Mouse (Mus musculus): ENCODE results near the gene Them5. TPM values are rescaled to one million over a fixed set of nuclear protein-coding genes. Genes with fewer than 3 reads are reported as not detected.

The Them5 gene
- total RNA-seq, 2 experiments from 2014 or later = not detected

GRCm38 (mm10) chr3:94371637-94372036, 29.7 kb downstream of the Them5 start:
- peak in 1 of 2 experiments; percentile 48 for DNase-seq (ENCODE audit: low spot score in 2 of 2)

DNA sequence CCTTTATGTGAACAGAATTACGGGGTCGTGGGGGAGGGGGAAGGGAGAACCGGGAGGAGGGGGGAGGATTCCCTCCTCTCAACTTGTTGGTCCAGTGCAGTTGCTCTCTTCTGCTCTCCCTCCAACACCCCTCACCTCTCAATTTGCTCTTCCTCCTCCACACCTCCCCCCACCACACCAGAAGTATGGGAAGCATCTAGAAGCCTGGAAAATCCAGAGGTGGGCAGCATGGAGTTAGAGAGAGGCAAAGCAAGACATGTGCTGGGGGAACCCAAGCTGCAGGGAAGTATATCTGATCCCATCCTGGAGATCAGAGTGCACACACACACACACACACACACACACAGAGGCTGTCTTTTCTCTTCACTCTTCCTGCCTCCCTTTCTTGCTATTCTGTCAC, 30.1 kb downstream of the Them5 start:
- DNase-seq (ENCODE audit: low spot score in 2 of 2) = no peak

- no peak for DNase-seq (ENCODE audit: low spot score in 2 of 2)
These were observed 30.7 kb downstream of the Them5 start, which contains the start of gene Rorc for GRCm38 (mm10) chr3:94372641-94373040. Rorc (plus strand) TSS chr3:94372794.

- DNase-seq (ENCODE audit: low spot score in 2 of 2) = no peak
These were observed 31.2 kb downstream of the Them5 start for GRCm38 (mm10) chr3:94373090-94373489.

GRCm38 (mm10) chr3:94373597-94374011, 31.7 kb downstream of the Them5 start:
- DNase-seq (ENCODE audit: low spot score in 2 of 2) = no peak

- no peak for DNase-seq (ENCODE audit: low spot score in 2 of 2)
These were observed 32.7 kb downstream of the Them5 start for GRCm38 (mm10) chr3:94374636-94375035.

GRCm38 (mm10) chr3:94375146-94375545, 33.2 kb downstream of the Them5 start:
- no peak for DNase-seq (ENCODE audit: low spot score in 2 of 2)

DNA sequence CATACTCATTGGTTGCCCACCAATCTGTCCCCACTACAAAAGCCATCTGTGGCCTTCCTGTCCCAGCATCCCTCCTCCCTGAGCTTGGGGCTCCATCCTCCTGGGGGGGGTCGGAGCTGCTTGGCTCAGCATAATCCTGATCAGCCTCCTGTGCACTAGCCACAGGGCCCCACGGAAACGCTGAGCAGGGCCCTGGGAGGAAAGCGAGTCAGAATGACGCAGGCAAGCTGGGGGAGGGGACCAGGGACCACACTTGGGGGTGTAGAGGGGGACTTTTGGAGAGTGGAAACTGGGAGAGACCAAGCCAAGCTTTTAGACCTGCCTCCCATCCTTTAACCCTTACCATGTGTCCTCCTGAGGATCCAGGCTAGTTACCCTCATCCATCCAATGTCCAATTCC, 34.0 kb downstream of the Them5 start:
- no peak for DNase-seq (ENCODE audit: low spot score in 2 of 2)

DNA sequence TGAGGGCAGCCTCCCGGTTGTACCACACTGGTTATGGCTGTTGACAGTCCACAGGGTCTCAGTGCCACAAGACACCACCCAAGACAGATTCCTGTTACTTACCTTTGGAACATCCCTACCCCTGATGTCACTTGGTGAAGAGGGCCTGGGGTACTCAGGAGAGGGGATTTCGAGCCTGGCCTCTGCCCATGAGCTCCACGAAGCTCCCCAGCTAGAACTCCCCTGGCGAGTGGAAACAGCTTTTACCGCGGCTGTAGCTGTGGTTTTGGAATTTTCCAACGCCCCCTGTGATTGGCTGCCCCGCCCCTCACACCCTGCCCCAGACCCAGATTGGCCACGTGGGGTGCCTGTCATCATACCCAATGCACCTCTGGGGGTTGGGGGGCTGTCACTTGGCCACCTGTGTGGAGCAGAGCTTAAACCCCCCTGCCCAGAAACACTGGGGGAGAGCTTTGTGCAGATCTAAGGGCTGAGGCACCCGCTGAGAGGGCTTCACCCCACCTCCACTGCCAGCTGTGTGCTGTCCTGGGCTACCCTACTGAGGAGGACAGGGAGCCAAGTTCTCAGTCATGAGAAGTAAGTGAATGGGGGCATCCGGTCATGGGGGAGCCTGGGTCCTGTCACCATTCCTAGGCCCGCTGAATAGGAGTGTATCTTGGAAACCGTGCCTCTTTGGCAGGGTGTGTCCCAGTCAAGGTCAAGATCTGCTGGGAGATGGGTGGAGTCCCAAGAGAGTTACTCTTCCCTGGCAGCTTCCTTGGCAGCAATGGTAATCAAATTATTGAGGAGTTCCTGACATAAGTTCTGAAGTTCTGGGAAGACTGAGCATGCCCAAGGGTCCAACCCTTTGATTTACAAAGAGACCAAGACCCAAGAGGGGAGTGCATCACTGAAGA, 35.4 kb downstream of the Them5 start:
- DNase-seq (ENCODE audit: low spot score in 2 of 2) = no peak

- no peak for DNase-seq (ENCODE audit: low spot score in 2 of 2)
These were observed 38.1 kb downstream of the Them5 start for GRCm38 (mm10) chr3:94379831-94380510.

DNA sequence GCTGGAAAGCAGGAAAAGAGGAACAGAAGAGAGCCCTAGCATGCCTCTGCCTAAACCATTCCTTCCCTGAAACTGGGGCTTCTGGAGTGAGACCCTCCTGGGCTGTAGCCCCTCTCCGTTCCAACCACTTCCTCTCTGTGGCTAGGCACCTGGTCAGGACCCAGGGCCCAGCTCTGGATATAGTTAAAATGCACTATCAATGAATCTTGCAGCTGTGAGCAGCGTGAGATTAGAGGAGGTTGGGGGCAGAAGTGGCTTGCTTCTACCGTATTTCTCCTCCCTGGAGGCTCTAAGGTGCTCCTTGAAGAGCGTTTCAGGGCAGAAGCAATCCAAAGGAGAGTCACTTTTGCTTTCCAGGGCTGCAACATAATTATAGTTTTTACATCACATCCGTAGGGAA, 40.4 kb downstream of the Them5 start:
- no peak for DNase-seq (ENCODE audit: low spot score in 2 of 2)

DNA sequence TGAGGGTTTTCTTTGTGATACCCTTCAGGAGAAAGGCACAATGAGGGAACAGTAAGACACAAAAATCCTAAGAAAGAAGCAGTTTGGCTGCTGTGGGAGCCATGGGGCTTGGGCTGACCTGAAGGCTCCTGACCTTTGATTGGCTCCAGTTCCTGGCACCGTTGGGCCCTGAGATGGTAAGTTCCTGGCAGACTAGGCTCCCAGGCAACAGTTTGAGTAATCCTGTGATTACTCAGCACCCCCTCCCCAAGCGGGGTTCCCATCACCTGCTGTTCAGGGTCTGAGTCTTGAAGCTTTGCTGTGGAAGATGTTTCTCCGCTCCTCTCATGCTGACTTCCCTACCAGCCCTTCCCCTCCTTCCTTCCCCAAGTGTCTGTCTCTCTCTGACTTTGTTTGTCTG, 41.6 kb downstream of the Them5 start:
- DNase-seq (ENCODE audit: low spot score in 2 of 2) = no peak

GRCm38 (mm10) chr3:94386671-94387070, 44.8 kb downstream of the Them5 start:
- no peak for DNase-seq (ENCODE audit: low spot score in 2 of 2)

DNA sequence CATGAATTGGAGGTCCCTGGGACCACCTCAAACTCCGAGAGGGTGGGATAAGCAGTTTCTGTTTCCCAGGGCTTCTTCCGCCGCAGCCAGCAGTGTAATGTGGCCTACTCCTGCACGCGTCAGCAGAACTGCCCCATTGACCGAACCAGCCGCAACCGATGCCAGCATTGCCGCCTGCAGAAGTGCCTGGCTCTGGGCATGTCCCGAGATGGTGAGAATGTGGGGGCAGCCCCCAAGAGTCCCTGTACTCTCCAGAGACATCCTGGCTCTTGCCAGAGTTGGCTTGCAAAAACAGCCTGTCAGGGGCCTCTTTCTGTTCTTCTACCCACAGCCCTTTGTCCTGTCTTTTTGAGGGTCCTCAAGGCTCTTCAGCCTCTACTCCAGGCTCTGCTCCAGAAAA, 45.5 kb downstream of the Them5 start:
- DNase-seq (ENCODE audit: low spot score in 2 of 2) = no peak

DNA sequence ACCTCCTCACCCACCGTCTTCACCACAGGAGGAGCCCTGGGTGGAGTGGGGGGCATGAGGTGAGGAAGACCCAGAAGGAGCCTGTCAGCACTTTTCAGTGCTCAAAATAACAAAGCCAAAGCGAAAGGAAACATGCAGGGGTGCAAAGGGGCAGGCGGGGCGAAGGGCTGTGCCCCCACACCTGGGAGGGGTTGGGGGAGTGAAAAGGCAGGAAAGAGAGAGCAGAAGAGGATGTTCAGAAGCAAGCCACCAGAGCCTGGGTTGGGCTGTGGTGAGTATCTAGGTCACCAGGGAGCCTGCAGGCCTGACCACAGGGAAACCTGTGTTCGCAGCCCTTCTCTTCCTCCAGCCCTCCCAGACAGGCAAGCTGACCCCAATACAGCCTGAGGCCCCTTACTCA, 46.1 kb downstream of the Them5 start:
- DNase-seq (ENCODE audit: low spot score in 2 of 2) = no peak

- DNase-seq (ENCODE audit: low spot score in 2 of 2) = no peak
These were observed 47.5 kb downstream of the Them5 start for GRCm38 (mm10) chr3:94389420-94389819.

DNA sequence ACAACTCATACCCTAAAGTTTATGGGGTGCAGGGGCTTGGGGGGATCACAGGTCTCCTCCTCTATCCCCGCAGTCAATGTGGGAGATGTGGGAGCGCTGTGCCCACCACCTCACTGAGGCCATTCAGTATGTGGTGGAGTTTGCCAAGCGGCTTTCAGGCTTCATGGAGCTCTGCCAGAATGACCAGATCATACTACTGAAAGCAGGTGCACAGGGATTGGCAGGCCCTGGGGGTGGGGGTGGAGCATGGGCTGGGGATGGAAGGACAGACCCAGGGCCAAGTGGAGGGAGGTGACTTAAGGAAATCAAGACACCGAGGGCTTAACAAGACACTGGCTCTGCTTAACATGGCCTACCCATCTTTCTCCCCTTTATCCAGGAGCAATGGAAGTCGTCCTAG, 49.1 kb downstream of the Them5 start:
- no peak for DNase-seq (ENCODE audit: low spot score in 2 of 2)

- DNase-seq (ENCODE audit: low spot score in 2 of 2) = no peak
These were observed 50.2 kb downstream of the Them5 start for GRCm38 (mm10) chr3:94392128-94392527.

GRCm38 (mm10) chr3:94393049-94393448, 51.1 kb downstream of the Them5 start:
- DNase-seq (ENCODE audit: low spot score in 2 of 2) = no peak

DNA sequence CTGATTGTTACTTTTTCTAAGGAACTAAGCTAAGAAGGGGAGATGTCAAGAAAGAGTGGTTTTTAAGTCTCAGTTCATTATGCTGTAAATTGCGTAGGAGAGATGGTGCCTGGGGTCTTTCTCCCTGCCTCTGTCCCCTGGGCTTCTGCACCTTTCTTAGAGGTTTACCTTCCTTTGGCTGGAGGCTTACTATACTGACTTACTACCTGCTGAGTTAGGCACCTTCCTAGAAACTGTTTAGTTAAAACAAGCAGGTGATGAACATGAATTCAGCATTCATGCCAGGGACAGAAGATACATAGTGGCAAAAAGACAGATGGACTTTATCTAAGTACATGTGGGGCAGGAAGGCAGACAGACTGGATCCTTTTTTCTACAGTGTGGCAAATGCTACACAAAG, 54.4 kb downstream of the Them5 start:
- no peak for DNase-seq (ENCODE audit: low spot score in 2 of 2)

- DNase-seq (ENCODE audit: low spot score in 2 of 2) = no peak
These were observed 55.0 kb downstream of the Them5 start for GRCm38 (mm10) chr3:94396851-94397250.
